Mouse (Mus musculus) heart, adult 2 months (tissue): ENCODE data around the gene Nhlrc2.
"Not testable (repeated sequence)": the region's sequence is repeated elsewhere in the genome, so short reads cannot be mapped to it uniquely, and the experiment has no call there.

Source experiments
- CTCF ChIP-seq: fragments of 200-600 bp; IDR thresholded peaks from 2 replicates; pipeline ENCODE4 v1.8.1; 2022; ENCODE audit warnings: antibody characterized with exemption, mild to moderate bottlenecking, moderate library complexity
- EP300 ChIP-seq: fragments of 200-500 bp; IDR thresholded peaks from 2 replicates; pipeline ENCODE4 v1.6.1; 2011; ENCODE audit warnings: low read depth, low read length, control low read depth; ENCODE audit not compliant: insufficient read depth
- POLR2A ChIP-seq: fragments of 200-500 bp; IDR thresholded peaks from 2 replicates; pipeline ENCODE4 v1.6.1; 2011; ENCODE audit warnings: mild to moderate bottlenecking, low read depth, low read length, control low read depth; ENCODE audit not compliant: insufficient read depth

DNA sequence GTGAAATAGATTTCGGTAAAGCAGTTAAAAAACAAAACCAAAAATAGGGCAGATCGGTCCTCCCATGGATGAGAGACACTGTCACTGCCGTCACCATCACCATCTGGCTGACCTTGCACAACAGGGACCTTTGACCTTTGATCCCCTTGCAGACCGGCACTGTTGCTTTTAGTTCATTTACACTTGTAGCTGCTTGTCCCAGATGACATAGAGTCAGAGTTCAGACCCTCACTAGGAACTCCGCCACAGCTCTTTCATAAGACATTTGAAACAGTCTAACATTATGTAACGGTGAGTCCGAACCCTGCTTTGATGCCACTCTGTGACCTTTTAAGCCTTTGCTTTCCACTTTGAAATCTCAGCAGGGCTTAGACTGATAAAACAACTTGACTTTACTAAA lies 28.7 kb upstream of the Nhlrc2 start:
- not testable (repeated sequence) for TF ChIP-seq POLR2A, CTCF, EP300
